Mouse (Mus musculus): ENCODE results near the gene Vmn2r23. TPM values are rescaled to one million over a fixed set of nuclear protein-coding genes. Genes with fewer than 3 reads are reported as not detected.

Gene Vmn2r23
- not detected in 2 replicates for polyA plus RNA-seq (2012; rRNA removed)

GRCm38 (mm10) chr6:123702370-123702769, at the start of gene Vmn2r23:
Gene Vmn2r23 (plus strand): TSS chr6:123702670.

GRCm38 (mm10) chr6:123778579-123778978, 76.1 kb downstream of the Vmn2r23 start, which contains the start of gene Vmn2r24:
Gene Vmn2r24 (plus strand): TSS chr6:123778879.

Other genes with a start within 250 kb of the Vmn2r23 start
- gene Vmn2r21, start 169.3 kb upstream of the Vmn2r23 start, polyA plus RNA-seq (2012; rRNA removed) = not detected in 2 replicates
- not detected in 2 replicates for gene Vmn2r22, start 51.9 kb upstream of the Vmn2r23 start, polyA plus RNA-seq (2012; rRNA removed)
- gene Vmn2r24, start 76.2 kb downstream of the Vmn2r23 start, polyA plus RNA-seq (2012; rRNA removed) = not detected in 2 replicates
- gene Vmn2r25, start 150.8 kb downstream of the Vmn2r23 start, polyA plus RNA-seq (2012; rRNA removed) = not detected in 2 replicates